Mouse (Mus musculus) MN1 (cell line): ENCODE measurements around the gene Ccdc57.

Experiments used
- DNase-seq: peaks from one replicate; pipeline ENCODE4 v3.0.0-alpha.2; 2016; ENCODE audit warnings: low spot score

Ccdc57 gene

DNA sequence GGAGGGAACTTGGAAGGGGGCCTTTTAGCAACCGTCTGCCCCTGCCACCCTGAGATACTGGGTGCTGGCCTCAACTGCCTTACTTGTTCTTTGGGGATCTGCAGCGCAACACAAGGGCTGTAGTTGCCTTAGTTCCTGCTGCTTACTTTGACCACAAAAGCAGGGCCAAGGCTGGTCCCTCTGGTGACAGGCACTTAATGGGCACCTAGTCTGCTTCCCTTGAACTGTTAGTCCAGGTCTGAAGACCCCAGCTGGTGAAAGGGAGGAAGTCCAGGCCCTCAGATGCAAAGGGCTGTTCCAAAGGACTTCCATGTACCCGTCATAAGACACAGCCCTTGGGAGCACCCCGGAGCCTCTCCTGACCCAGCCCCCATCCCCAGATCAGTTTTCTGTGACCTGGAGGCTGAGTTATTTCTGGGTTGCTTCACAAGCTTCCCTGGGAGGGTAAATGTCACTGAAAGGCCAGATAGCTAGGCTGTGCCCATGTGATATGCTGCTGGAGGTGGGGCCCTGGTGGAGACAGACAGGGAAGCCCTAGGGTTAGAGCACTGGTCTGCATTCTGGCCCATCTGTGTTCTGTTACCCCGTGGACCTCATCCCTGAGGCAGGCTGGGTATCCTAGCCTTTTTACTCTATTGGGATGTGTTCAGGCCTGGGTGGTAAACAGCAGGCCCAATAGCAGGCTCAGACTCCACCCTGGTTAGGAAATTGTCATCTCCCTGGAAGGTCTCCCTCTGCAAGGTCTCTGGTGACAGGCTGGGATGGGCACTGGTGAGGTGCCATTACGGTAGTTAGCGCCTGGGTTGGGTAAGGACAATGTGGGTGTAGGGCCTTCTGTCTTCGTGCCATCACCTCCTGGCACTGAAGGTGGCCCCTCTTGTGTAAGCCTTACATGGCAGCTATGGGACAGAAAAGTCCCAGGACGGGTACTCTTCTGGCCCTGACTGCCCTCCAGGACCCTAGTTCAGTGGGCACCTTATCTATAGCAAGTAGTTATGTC is 19.4 kb upstream of the Ccdc57 start:
- DNase-seq, result peak; percentile 65

DNA sequence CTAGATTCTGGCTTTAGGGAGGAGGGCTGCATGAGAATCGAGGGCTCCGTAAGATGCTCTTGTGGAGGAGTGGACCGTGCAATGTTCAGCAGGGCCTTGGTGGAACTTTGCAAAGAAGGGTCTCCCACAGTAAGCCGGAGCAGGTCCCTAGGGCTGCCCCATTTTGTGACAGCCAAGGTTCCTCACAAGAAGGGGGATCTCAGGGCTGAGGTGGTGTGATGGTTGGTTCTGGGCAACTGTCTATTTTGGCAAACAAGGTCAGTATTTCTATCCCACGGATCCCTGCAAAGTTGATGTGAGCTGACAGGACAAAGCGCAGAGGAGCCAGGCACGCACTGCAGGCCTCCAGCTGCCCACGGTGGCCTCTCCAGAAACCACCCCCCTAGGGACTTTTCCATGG is 18.6 kb upstream of the Ccdc57 start:
- peak; percentile 43 for DNase-seq

- peak; percentile 97 for DNase-seq
These were observed 17.9 kb upstream of the Ccdc57 start for GRCm38 (mm10) chr11:120950281-120951202.

DNA sequence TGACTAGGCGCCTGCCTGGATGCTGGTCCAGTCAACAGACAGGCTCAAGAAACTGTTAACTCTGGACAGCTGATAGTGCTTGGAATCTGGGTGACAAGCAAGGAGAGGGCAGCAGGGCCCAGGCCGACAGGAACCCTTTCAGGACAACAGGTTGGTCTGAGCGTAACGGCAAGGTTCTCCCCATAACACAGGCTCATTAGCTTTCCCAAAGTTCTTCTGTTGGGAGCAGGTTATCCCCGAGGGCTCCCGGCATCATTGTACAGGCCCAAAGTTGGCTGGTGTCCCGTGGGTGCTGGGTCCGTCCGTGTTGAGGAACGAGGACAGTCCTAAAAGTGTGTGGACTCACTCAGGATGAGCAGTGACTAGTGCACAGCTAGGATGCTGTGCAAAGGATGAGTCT is 17.2 kb upstream of the Ccdc57 start:
- no peak for DNase-seq

DNA sequence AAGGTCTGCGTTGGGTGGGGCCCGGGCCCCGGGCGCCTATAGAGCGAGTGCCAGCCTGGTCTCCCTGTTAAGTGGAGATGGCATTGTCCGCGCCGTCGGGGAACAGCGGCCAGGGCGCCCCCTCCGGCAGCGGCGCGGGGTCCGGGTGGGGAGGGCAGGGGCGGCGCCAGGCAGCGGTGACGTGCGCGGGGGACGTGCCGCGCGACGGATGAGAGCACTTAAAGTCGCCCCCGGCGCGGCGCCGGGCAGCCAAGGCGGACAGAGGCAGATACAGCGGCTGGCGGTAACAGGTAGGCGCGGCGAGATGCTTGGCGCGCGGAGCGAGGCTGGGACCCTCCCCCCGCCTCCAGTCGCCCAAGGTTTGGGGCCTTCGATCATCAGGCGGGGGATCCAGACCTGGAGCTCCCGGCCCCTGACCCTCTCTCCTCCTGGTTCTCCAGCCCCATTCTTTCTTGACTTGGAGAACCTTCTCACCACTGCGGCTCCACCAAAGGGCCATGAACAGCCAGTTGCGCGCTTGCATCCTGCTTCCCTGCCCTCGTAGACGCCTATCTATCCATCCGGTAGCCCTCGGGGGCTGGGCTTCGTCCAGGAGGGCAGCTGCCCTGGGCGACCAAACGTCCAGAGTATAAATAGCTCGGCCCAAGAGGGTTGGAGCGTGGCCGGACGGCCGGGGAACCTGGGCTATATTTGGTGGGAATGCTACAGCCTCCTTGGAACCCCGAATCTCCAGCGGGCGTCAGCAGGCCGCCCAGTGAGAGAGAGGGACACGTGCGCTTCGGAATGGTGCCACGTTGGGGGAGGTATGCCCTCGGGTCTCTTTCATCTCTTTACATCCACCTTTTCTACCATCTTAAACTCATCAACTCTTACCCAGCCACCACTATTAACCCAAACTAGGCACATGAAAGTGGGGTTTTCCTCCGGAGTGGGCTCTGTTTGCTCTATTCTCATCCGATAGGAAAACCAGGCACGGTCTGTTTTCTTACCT is 16.5 kb upstream of the Ccdc57 start:
- DNase-seq, result peak; percentile 56

DNA sequence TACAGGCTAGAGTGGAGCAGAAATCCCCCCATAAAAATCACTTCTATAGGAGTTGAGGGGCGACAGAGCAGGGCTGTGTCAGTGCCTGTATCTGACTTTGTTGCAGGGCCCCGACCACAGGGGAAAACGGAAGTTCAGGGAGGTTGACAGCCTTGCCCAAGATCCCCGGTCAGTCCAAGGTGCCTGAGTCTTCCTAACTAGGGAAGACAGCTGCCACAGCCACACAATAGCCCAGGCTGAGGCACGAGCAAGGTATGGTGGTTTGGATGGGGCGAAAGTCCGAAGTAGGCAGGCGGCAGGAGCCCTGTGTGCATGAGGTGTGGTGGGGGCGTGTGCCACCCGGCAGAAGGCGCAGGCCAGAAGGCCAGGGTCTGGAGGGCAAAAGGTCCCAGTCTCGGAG is 15.7 kb upstream of the Ccdc57 start, which contains the start of gene Slc16a3:
Slc16a3 (plus strand) TSS at position 153 of the 400 bp plus-strand sequence.
- DNase-seq, result no peak

DNA sequence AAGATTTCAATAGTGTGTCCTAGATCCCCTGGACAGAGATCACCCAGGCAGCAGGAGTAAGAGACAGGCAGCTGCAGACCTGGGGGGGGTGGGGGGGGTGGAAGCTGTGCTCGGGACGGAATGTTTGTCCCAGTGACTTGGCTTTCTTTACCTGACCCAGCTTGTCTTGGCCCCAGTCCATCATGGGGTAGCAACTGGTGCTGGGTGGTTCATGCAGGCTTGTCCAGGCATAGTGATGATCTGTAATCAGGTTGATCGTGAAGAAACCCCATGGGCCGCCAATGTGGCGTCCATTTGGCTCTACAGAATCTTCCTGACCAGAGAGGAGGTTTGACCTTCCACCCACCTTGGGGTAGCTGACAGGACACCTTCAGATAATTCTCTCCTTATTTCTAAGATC is 13.3 kb upstream of the Ccdc57 start:
- DNase-seq, result no peak

GRCm38 (mm10) chr11:120945266-120945665 is 12.6 kb upstream of the Ccdc57 start:
- DNase-seq, result no peak

- no peak for DNase-seq
These were observed 8.3 kb upstream of the Ccdc57 start for GRCm38 (mm10) chr11:120940959-120941358.

DNA sequence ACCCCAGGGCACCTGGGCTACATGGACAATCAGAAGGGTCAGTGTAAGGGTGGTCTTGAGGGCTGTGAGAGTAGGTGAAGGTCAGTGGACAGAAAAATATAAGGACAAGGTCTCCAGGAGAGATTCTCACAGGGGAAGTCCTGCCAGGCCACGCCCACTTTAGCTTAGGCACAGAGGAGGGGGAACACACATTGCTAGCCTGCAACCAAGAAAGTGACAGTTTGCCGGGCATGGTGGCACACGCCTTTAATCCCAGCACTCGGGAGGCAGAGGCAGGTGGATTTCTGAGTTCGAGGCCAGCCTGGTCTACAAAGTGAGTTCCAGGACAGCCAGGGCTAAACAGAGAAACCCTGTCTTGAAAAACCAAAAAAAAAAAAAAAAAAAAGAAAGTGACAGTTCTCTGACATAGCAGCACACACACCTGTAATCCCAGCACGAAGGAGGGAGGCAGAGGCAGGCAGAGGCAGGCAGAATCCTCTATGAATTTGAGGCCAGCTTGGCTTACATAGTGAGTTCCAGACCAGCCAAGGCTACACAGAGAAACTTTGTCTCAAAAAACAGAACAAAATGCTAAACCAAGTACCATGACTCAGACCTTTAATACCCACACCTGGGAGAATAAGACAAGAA is 7.2 kb upstream of the Ccdc57 start:
- DNase-seq, result no peak

GRCm38 (mm10) chr11:120938795-120939194 is 6.1 kb upstream of the Ccdc57 start:
- DNase-seq, result peak; percentile 36

DNA sequence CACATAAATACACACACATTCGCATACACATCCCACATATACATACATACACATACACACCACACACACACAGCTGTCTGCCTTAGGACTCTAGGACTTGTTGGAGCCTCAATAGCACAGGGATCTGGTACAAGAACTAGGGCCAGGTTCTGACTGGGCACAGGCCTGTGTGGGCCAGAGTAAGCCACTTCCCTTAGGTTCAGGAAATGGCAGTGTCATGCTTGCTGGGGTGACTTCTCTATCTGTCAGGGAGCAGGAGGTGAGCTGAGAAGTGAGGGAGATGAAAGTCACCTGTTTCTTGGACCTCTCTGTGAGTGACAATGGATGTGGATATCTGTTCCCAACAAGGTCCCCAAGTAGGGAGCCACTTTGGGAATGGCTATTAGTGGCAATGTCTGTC is 5.3 kb upstream of the Ccdc57 start:
- DNase-seq, result no peak

- DNase-seq, result no peak
These were observed 1.2 kb downstream of the Ccdc57 start for GRCm38 (mm10) chr11:120931479-120931878.

GRCm38 (mm10) chr11:120928468-120928867 is 4.2 kb downstream of the Ccdc57 start:
- no peak for DNase-seq

- DNase-seq, result no peak
These were observed 10.1 kb downstream of the Ccdc57 start for GRCm38 (mm10) chr11:120922528-120922927.

DNA sequence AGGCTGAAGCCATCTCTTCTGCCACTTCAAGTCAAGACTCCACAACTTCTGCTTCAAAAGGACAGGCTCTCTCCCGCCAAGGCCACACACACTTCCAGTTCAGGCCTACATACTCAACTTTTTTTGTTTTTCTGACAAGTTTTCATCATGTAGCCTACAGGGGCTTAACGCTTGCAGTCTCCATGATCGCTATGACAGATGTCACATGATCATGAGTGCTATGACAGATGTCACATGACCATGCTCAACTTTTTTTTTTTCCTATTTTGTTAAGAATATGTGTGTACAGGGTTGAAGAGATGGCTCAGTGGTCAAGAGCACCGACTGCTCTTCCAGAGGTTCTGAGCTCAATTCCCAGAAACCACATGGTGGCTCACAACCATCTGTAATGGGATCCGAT is 14.9 kb downstream of the Ccdc57 start:
- no peak for DNase-seq

GRCm38 (mm10) chr11:120916477-120916876 is 16.2 kb downstream of the Ccdc57 start:
- no peak for DNase-seq

DNA sequence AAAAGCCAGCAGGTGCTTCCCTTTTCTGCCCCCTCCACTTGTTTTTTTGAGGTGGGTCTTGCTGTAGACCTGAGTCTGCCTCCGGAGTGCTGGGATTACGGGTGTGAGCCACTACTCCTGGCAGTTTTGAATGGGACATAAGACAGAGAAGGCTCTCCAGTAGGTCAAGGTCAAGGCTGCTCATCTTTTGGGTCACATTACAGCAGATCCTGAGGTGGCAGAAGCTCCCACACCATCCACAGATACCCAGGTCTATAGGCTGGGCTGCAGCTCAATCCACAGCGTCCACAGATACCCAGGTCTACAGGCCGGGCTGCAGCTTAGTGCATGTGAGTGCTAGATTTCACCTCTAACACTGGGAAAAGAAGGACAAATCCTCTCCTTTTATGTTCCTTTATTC is 18.9 kb downstream of the Ccdc57 start:
- no peak for DNase-seq

DNA sequence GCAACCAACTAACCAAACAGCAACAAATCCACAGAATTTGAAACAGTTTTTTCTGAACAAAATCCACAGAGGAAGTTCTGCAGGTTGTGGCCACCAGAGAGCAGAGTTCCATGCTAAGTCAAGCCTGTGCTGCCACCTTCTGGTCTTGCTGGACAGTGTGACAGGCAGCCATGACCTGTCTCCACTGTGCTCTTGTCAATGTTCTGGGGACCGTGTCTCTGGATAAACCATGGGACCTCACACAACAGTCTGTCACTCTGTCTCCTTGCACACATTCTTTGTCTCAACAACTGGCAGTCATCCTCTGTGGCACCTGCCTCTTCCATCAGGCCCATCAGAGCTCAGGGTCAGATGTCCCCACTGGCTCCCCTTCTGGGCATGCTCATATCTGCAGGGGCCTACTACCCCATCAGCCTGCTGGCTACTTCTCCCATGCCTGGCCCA is 27.2 kb downstream of the Ccdc57 start:
- peak; percentile 91 for DNase-seq

DNA sequence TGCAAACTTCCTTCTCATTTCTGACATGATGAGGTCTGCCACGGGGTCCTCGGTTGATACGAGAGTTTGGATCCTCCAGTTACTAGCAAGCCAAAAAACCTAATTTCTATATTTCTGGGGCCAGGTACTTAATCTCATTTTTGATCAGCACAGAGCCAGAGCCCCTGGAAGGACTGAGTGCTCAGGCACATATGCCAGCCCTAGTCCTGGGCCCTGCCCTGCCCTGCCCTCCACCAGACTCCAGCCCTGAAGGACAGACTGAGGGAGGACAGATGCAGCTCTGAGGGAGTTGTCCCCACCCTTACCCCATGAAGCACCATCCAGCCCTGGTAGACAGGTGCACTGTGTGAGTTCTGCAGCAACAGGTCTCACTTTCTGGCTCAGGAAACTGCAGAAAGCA is 28.1 kb downstream of the Ccdc57 start:
- DNase-seq, result no peak
